Mouse (Mus musculus) forebrain, embryonic 12.5 days (tissue): ENCODE results near the gene Pja2. TPM values are rescaled to one million over a fixed set of nuclear protein-coding genes. Genes with fewer than 3 reads are reported as not detected.
"Not testable (repeated sequence)": the region's sequence is repeated elsewhere in the genome, so short reads cannot be mapped to it uniquely, and the experiment has no call there.

Source experiments
- ATAC-seq: fragments of 200-750 bp; cut with Nextera tagmentation; 2 replicates; pipeline ENCODE4 v1.8.0; 2017; ENCODE audit warnings: moderate TSS enrichment; ENCODE audit not compliant: low FRiP score
- H3K27ac ChIP-seq: fragments of 300-500 bp; sonication (generic); 2 replicates; pipeline ENCODE4 v1.5.1; 2016; ENCODE audit warnings: mild to moderate bottlenecking
- H3K27me3 ChIP-seq: fragments of 300-500 bp; sonication (generic); 2 replicates; pipeline ENCODE4 v1.6.1; 2016; ENCODE audit warnings: mild to moderate bottlenecking
- H3K36me3 ChIP-seq: fragments of 300-500 bp; sonication (generic); replicated peaks from 2 replicates; pipeline ENCODE4 v1.6.1; 2016; ENCODE audit warnings: mild to moderate bottlenecking
- H3K4me1 ChIP-seq: fragments of 300-500 bp; sonication (generic); 2 replicates; pipeline ENCODE4 v1.6.1; 2016
- H3K4me2 ChIP-seq: fragments of 300-500 bp; sonication (generic); 2 replicates; pipeline ENCODE4 v1.6.1; 2016; ENCODE audit warnings: mild to moderate bottlenecking, moderate library complexity
- H3K4me3 ChIP-seq: fragments of 300-500 bp; sonication (generic); replicated peaks from 2 replicates; pipeline ENCODE4 v1.5.1; 2016; ENCODE audit warnings: mild to moderate bottlenecking
- H3K9ac ChIP-seq: fragments of 300-500 bp; sonication (generic); 2 replicates; pipeline ENCODE4 v1.6.1; 2016; ENCODE audit warnings: mild to moderate bottlenecking
- H3K9me3 ChIP-seq: fragments of 300-500 bp; sonication (generic); 2 replicates; pipeline ENCODE4 v1.6.1; 2016
- WGBS: fragments of 180-500 bp; shearing (Covaris S2); methylation state at CpG from one replicate; pipeline ENCODE4 v1.1.7; 2016; 5-methylcytosine and 5-hydroxymethylcytosine counted together
- polyA plus RNA-seq: library from polyadenylated mRNA; unstranded; fragments of >200 nt; fragmentation: Nextera tagmentation; extraction: Ambion mirVana; gene quantifications from 2 replicates; pipeline ENCODE4 v1.2.1, GENCODE M21; 2016

The Pja2 gene
- polyA plus RNA-seq, 1 experiment from 2014 or later, result 84.2 TPM

DNA sequence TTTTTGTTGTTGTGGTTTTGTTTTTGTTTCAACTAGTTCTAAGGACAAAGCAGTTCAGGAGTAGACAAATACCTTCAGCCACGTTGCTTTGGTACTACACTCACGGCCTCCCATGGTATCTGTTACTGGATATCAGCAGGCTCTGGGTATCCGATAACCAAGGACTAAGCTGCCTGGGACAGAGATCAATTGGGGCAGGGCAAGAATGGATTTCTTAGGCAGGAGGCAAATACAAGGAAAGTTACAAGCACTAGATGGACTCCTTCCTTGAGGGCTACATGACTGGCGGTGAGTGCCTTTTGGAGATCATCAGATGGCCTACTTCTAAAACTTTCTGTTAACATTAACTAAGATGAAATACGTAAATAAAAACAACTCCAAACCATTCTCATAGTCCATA, 55.0 kb downstream of the Pja2 start:
- WGBS, result 84% methylated on average over 5 of the region's 5 CpGs
- Histone ChIP-seq H3K27ac (no peak overlapping the region), H3K27me3 (no peaks in the 10 kb centered on the region), H3K36me3 (peaks cover 23% of the 10 kb centered on the region), H3K4me3 (no peak overlapping the region), H3K4me2 (no peak overlapping the region), H3K4me1 (no peaks in the 10 kb centered on the region), H3K9me3 (no peaks in the 10 kb centered on the region), H3K9ac (no peak overlapping the region)
- ATAC-seq, result no peak

DNA sequence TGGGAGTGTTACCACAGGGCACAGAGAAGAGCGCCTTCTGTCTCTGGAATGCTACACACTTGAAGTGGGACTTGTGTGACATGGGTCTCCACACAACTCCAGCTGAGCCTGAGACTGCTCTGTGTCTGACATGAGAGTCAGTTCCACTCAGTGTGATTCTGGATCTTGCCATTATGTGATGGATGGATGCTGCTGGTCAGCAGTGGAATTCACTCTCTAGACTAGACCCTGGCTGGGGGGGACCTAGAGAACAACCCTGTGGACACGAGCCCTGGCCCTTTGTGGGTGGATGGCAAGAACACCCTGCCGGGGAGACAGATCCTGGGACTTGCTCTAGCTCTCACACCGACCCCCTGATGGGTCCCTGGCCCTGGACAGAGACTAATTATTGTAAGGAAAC, 56.5 kb downstream of the Pja2 start:
- Histone ChIP-seq H3K9ac (no peak overlapping the region), H3K4me2 (no peak overlapping the region), H3K4me1 (no peaks in the 10 kb centered on the region), H3K4me3 (no peak overlapping the region), H3K27me3 (no peaks in the 10 kb centered on the region), H3K9me3 (no peaks in the 10 kb centered on the region), H3K36me3 (peaks cover 18% of the 10 kb centered on the region), H3K27ac (no peak overlapping the region)
- WGBS, result 80% methylated on average over 4 of the region's 4 CpGs
- ATAC-seq, result no peak

DNA sequence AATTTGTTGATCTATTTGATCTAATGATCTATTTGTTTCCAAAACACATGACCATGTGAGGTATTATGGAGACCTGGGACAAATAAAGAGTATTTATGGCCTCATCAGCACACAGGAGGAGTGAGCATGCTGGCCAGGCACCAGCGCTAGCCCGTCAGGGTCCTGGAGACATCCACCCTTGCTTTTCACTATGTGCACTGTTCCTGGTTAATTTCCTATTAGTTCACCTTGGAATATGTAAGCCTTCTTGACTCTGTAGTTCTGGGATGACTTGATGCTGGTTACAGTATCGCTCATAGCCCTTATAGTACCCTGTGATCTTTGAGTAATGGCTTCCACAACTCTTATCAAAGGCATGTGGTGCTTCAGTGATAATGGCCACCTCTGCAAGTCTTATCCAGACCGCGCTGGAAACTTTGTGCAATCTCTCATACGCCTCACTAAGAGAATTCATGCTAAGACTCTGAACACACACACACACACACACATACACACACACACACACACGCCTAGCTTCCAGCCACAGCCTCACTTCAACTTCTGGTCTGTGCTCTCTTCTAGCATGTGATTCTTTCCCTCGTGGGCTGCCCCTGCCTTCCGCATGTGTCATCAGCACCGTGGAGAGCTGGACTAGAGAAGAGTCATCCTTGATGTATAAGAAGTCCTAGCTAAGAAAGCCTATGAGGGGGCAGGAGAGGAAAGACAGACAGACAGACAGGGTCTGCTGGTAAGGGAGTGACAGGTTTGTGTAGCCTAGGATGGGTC, 57.2 kb downstream of the Pja2 start:
- Histone ChIP-seq H3K4me1 (no peaks in the 10 kb centered on the region), H3K27me3 (no peaks in the 10 kb centered on the region), H3K9me3 (no peaks in the 10 kb centered on the region), H3K4me2 (no peak overlapping the region), H3K9ac (no peak overlapping the region), H3K4me3 (no peak overlapping the region), H3K27ac (no peak overlapping the region), H3K36me3 (peaks cover 12% of the 10 kb centered on the region; the same call in 1 of the 2 replicates)
- ATAC-seq, result no peak
- WGBS, result 93% methylated on average over 10 of the region's 10 CpGs

DNA sequence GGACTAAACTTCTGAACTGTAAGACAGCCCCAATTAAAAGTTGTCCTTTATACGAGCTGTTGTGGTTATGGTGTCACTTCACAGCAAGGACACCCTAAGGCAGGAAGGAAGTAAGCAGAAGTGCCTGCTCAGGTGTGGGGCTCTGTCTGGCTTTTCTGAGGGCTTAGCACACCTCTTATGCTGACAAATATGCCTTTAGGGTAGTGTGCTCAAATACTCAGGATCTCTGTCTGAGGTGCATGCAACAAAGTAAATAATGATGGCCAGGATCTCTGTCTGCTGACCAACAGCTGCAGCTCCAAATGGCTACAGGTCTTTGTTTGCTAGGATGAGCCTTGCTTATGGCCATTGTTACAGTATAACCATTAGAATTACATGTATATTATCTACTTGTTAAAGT, 71.1 kb downstream of the Pja2 start:
- no peak overlapping the region for H3K4me3 ChIP-seq
- no peaks in the 10 kb centered on the region for H3K4me1 ChIP-seq
- no peak overlapping the region for H3K4me2 ChIP-seq
- no peaks in the 10 kb centered on the region for H3K27me3 ChIP-seq
- WGBS, result 82% methylated on average over 1 of the region's 1 CpGs
- ATAC-seq, result no peak
- H3K27ac ChIP-seq, result no peak overlapping the region
- no peaks in the 10 kb centered on the region for H3K9me3 ChIP-seq
- no peaks in the 10 kb centered on the region for H3K36me3 ChIP-seq
- no peak overlapping the region for H3K9ac ChIP-seq

DNA sequence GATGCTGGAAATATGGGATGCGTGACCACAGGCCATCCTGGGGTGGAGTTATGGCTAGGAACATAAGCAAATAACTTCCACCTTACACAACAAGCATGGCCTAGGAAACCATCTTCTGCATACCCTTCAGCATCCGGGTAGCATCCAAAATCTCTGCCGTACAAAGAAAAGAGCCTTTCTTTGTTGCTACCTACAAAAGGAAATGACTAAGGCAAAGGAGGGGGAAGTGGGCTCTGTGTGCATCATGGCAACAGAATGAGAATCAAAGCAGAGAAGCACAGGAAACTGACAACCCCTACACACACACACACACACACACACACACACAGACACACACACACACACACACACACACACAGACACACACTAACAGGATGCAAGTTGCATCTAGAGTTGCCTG, 83.5 kb downstream of the Pja2 start:
- no peak overlapping the region for H3K4me3 ChIP-seq
- H3K27me3 ChIP-seq, result no peaks in the 10 kb centered on the region
- no peak for ATAC-seq
- H3K9ac ChIP-seq, result no peak overlapping the region
- WGBS, result 53% methylated on average over 3 of the region's 3 CpGs
- H3K4me1 ChIP-seq, result 0 out of 2 replicates have a peak, but pooled peaks cover 5% of the 10 kb centered on the region
- H3K4me2 ChIP-seq, result no peak overlapping the region
- H3K9me3 ChIP-seq, result no peaks in the 10 kb centered on the region
- H3K36me3 ChIP-seq, result no peaks in the 10 kb centered on the region
- H3K27ac ChIP-seq, result no peak overlapping the region

DNA sequence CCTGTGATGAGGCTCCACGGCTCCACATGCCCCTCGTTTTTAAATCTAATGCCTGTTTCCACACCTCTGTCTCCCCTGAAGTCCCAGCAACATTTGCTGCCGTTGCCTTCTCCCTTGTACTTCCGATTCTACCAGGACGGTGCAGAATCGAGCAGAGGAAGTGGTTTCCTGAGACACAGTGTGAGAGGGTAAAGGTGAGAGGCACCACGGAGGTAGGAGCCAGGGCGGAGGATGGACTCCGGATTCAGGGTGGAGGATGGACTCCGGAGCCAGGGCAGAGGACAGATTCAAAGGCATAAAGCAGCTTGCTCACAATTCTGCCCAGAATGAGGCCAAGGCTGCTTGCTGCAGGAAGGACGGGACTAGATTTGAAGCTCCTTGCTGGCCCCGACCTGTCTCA, 88.8 kb downstream of the Pja2 start:
- no peak overlapping the region for H3K4me3 ChIP-seq
- no peak for ATAC-seq
- no peak overlapping the region for H3K4me2 ChIP-seq
- no peaks in the 10 kb centered on the region for H3K4me1 ChIP-seq
- 79% methylated on average over 12 of the region's 12 CpGs for whole genome bisulfite sequencing
- no peaks in the 10 kb centered on the region for H3K27me3 ChIP-seq
- H3K36me3 ChIP-seq, result no peaks in the 10 kb centered on the region
- H3K9me3 ChIP-seq, result no peaks in the 10 kb centered on the region
- no peak overlapping the region for H3K9ac ChIP-seq
- H3K27ac ChIP-seq, result no peak overlapping the region

DNA sequence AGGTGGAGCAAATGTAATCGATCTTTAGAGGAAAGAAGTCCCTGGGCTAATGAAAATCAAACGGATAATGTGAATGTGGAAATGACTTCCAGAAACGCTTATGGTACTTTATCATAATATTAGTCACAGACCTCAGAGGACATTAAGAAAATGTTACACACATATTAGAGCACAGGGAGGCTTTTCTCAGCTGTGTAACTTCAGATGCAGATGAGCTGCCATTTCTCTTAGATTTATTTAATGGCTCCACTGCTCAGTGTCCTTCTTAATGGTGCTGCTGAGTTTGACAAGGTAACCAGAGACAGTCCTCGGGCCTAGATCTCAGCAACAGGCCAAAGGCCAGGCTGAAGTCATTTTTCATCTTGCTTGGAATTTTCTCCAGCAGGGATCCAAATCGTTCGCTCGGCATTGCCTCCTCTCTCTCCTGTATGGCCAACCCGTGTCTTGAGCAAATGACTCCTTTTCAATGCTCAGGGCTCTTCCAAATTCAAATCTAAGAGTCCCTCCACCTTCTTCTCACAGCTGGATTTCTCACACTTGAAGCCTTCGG, 89.3 kb downstream of the Pja2 start:
- 75% methylated on average over 9 of the region's 9 CpGs for WGBS
- H3K27me3 ChIP-seq, result no peaks in the 10 kb centered on the region
- H3K36me3 ChIP-seq, result no peaks in the 10 kb centered on the region
- no peak overlapping the region for H3K27ac ChIP-seq
- no peak overlapping the region for H3K4me3 ChIP-seq
- H3K4me2 ChIP-seq, result no peak overlapping the region
- no peaks in the 10 kb centered on the region for H3K9me3 ChIP-seq
- no peak overlapping the region for H3K9ac ChIP-seq
- ATAC-seq, result no peak
- H3K4me1 ChIP-seq, result no peaks in the 10 kb centered on the region

DNA sequence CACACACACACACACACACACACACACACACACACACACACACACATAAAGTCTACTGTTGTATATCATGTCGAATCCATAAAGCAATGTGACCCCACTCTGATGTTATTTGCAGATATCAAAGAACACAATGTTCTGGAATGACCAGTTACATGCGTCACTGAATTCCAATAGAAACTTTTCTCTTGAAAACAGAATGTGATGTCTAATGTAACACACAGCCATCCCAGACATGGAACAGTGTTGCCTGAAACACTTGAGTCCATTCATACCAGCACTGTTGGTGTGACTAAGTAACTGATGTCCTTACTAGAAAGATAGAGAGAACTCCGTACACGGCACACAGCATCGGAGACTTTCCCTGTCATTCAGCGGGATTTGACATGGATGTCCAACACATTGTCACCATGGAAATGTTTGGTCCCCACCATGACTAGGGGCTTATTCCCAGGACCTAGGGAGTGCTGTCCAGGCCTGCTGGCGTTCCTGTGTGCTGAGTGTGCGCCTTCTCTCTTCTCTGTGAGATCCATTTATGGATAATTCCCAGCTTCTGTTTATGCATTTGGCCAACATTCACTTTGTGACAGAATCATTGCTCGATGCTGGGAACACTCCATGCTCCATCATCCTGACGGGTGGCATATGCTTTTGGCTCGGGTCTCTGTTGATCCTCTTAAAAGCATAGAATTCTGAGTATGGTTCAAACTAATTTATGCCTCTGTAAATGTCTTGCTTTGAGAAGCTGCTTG, 90.0 kb downstream of the Pja2 start:
- no peak overlapping the region for H3K27ac ChIP-seq
- H3K4me3 ChIP-seq, result no peak overlapping the region
- H3K9ac ChIP-seq, result no peak overlapping the region
- no peak for ATAC-seq
- H3K4me2 ChIP-seq, result no peak overlapping the region
- no peaks in the 10 kb centered on the region for H3K27me3 ChIP-seq
- WGBS, result 84% methylated on average over 11 of the region's 11 CpGs
- no peaks in the 10 kb centered on the region for H3K9me3 ChIP-seq
- no peaks in the 10 kb centered on the region for H3K36me3 ChIP-seq
- no peaks in the 10 kb centered on the region for H3K4me1 ChIP-seq

DNA sequence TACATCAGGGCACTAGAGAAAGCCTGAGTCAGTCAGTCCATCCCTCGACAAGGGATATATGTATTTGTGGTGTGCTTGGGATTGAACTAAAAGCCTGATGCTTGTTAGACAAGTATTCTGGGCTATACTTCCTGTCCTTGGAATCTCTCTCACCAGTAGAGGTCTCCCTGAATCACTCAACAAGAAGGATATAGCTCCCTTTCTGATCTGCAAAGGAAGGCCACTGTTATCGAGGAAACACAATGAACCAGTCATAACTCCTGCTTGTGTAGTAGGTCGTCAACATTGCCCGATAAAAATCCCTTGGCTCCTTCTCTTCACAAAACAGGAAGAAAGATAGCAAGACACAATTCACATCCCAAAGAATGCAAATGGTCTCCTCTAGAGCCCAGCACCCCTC, 99.6 kb downstream of the Pja2 start:
- no peaks in the 10 kb centered on the region for H3K4me1 ChIP-seq
- H3K9ac ChIP-seq, result no peak overlapping the region
- no peaks in the 10 kb centered on the region for H3K36me3 ChIP-seq
- 89% methylated on average over 4 of the region's 4 CpGs for WGBS
- ATAC-seq, result no peak
- no peaks in the 10 kb centered on the region for H3K9me3 ChIP-seq
- H3K4me3 ChIP-seq, result no peak overlapping the region
- no peak overlapping the region for H3K4me2 ChIP-seq
- no peak overlapping the region for H3K27ac ChIP-seq
- no peaks in the 10 kb centered on the region for H3K27me3 ChIP-seq

DNA sequence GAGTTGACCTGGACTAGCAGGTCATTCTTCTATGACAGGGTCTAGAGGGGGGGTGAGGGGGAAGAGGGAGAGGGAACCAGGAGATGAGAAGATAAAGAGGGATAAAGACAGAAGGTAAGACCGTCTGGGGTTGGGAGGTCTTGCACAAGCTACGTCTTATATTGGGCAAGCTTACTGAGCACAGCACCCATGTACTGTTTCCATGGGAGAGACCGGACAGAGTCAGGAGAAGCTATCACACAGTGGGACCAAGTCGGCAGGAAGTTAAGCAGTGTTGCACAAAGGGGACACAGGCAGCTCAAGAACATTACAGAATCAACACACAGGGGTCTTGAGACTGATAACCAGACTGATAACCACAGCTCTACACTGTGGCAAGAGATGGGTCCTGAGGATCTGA, 100.1 kb downstream of the Pja2 start:
- not testable (repeated sequence) for H3K4me2 ChIP-seq, H3K27ac ChIP-seq, H3K27me3 ChIP-seq, H3K9ac ChIP-seq, H3K4me1 ChIP-seq, H3K36me3 ChIP-seq, ATAC-seq, H3K9me3 ChIP-seq, H3K4me3 ChIP-seq
- WGBS, result 94% methylated on average over 4 of the region's 4 CpGs

DNA sequence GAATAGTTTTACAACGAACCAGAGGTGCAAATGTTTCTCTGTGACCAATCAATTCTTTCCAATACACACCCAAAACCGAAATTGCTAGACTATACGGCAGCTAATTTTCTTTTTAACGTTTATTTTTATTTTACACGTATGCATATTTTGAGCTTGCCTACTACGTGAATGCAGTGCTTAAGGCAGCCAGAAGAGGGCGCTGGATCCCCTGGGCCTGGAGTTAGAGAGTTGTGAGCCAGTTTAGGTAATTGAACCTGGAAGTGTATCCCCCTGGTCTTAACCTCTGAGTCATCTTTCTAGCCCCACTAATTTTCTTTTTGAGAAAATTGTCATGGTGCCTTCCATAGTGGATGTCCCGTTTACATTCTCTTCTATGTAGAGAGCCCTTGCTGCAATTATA, 100.5 kb downstream of the Pja2 start:
- Histone ChIP-seq H3K27me3 (no peaks in the 10 kb centered on the region), H3K9me3 (no peaks in the 10 kb centered on the region), H3K4me3 (no peak overlapping the region), H3K4me1 (no peaks in the 10 kb centered on the region), H3K4me2 (no peak overlapping the region), H3K27ac (no peak overlapping the region), H3K9ac (no peak overlapping the region), H3K36me3 (no peaks in the 10 kb centered on the region)
- WGBS, result 79% methylated on average over 8 of the region's 8 CpGs
- no peak for ATAC-seq
